Mouse (Mus musculus): ENCODE data around the gene Rpap3. TPM values are rescaled to one million over a fixed set of nuclear protein-coding genes. Genes with fewer than 3 reads are reported as not detected.
"Not testable (repeated sequence)": the region's sequence is repeated elsewhere in the genome, so short reads cannot be mapped to it uniquely, and the experiment has no call there.

Rpap3 gene
- total RNA-seq, 2 experiments from 2014 or later, result 25.6 to 26.9 TPM

DNA sequence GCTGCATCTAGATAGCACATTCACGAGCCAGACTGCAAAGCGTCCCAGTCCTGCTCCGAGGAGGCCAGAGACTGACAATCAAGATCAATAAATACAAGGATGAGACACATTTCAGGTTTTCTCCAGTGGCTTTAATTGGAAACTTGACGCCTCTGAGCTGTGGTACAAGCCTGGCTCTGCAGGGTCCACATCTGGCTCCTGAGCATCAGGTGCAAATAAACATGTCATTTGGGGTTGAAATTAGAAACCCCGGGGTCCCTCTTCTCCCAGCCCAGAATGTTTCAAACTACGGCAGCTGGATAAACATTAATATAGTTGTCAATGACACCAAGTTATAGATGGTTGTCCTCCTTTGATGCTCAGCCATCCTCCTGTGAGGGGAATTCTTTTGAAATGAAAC is 5.3 kb upstream of the Rpap3 start:
- DNase-seq (ENCODE audit: low spot score in 2 of 2), result no peak

DNA sequence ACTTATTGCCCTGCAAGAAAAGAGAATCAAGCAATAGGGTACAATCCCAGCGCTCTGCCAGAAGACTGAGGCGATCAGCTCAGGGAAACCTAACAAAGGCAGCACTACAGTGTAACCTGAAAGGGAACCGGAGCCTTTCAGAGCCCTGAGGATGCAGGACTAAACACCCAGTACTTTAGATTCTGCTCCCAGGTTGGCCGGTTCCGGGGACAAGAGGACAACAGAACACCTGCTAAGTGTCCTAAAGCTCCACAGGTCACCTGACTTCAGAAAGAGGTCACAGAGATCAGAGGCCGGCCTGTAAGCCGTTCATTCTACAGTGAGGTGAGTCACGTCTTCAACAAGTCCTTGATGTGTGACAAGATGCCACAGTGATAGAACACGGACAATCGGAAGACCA is 9.0 kb downstream of the Rpap3 start:
- DNase-seq (ENCODE audit: low spot score in 2 of 2), result no peak

DNA sequence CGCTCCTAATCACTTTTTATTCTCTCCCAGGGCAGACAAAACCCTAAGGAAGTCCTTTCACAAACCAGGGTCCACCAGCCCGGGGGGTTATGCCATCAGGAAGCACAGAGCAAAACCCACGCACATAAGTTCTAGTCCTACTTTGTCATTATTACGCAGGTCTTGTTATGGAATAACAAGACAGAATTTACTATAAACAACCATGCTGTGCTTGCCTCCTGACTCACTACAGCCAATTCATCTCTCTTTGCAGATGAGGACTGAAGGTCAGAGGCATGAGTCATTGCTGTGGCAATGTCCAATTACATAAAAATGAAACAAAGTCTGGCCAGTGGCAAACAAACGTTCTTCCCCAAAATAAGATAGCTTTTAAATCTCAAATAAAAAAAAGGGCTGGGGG is 12.2 kb downstream of the Rpap3 start:
- no peak for DNase-seq (ENCODE audit: low spot score in 2 of 2)

DNA sequence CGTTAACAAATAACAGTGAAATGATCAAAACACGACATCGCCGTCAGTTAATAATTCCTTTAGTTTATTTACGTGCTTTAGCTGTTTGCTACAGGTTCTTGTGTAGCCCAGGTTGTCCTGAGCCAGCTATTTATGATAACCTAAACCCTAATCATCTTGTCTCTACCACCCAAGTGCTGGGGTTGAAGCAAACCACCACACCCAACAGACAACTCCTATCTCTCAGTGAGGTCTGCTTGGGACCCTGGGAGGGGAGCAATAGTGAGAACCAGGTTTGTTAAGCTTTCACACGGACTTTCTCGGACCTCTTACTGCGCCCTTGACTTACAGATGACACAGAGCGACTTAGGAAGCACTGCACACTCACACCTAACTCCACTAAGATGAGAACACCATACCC is 21.5 kb downstream of the Rpap3 start:
- no peak for DNase-seq (ENCODE audit: low spot score in 2 of 2)

DNA sequence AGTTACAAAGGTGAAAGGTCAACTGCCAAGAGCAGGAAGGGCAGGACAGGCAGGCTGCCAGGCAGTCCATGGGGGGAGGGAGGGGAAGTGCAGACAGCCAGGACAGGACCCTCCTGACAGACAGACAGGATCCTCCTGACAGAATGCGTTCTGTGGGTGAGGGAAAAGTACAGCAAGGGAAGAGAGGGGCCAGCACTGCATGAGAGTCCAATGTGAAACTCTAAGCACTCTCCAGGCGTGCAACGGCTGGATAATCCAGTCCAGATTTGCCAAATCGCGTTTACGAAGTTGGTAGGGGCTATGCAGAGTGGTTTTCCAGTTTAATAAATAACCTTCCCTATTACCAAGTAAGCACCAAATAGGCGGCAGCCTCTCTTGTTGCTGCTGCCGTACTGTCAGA is 23.6 kb downstream of the Rpap3 start:
- no peak for DNase-seq (ENCODE audit: low spot score in 2 of 2)

GRCm38 (mm10) chr15:97679991-97680681 is 25.5 kb downstream of the Rpap3 start:
- no peak for DNase-seq (ENCODE audit: low spot score in 2 of 2)

- no peak for DNase-seq (ENCODE audit: low spot score in 2 of 2)
Measured at GRCm38 (mm10) chr15:97677341-97677740, 28.3 kb downstream of the Rpap3 start.

GRCm38 (mm10) chr15:97675927-97676326 is 29.7 kb downstream of the Rpap3 start:
- no peak for DNase-seq (ENCODE audit: low spot score in 2 of 2)

- no peak for DNase-seq (ENCODE audit: low spot score in 2 of 2)
Measured at GRCm38 (mm10) chr15:97674423-97674822, 31.2 kb downstream of the Rpap3 start.

DNA sequence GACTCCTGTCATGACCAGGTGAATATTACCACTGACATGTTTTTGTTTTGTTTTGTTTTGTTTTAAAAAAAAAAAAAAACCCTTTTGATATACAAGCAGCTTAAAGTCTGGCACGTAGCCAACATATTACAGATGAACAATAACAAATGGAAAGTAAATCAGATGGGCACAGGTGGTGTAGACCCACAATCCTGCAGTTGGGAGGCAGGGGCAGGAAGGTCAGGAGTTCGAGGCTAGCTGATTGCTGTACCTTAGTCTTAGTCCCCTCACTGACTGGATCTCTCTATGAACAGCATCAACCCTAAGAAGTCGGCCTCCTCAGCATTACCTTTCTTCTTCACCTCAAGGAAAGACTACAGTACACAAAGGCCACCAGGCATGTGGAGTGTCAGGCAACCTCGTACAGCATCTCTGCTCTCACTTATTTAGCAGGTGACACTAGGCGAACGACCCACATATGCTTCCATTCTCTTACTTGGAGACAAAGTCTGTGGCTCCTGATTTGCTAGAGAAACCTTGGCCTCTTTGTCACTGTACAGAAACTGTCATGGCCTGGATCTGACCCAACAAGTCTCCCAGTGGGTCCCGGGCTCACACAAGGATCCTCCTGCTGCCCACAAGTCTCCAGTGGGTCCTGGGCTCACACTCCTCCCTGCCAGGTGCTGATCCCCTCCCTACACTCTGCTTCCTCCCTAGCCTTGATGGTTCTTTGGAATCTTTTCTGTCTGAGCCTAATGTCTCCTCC is 32.2 kb downstream of the Rpap3 start:
- no peak for DNase-seq (ENCODE audit: low spot score in 2 of 2)

- DNase-seq (ENCODE audit: low spot score in 2 of 2), result no peak
Measured at GRCm38 (mm10) chr15:97672211-97672765, 33.3 kb downstream of the Rpap3 start.

GRCm38 (mm10) chr15:97670554-97670953 is 35.1 kb downstream of the Rpap3 start:
- DNase-seq (ENCODE audit: low spot score in 2 of 2), result no peak

DNA sequence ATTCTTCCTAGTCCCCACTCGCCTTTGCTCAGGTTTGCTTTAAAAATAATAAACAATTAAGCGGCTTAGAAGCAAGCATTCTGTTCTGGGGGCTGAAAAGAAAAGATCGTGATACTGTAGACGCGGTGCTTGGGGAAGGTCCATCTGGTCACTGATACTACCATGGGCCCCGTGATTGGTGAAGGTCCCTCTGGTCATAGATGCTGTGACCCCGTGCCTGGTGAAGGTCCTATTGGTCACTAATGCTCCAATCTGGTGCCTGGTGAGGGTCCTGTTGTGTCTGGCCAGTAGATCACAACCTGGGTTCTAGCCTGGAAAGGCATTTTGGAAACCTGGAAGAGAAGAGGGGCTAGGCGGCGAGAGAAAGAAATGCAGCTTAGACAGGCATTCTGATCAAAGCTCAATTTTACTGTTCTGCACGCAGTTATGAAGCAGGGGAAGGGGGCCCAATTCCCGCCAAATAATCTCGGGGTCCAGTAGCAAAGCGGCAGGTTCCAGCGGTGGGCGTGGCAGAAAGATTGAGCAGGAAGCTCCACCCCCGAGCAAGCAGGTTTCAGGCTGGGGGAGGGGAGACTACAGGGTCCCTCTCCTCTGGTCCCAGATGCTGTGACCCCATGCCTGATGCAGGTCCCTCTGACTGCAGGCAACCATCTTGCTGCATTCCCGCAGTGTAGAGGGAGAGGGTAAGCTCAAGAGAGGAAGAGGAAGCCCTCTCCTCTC is 37.3 kb downstream of the Rpap3 start:
- DNase-seq (ENCODE audit: low spot score in 2 of 2), result not testable (repeated sequence)

- DNase-seq (ENCODE audit: low spot score in 2 of 2), result peak; percentile 21 to 40
Measured at GRCm38 (mm10) chr15:97667437-97667836, 38.2 kb downstream of the Rpap3 start.

DNA sequence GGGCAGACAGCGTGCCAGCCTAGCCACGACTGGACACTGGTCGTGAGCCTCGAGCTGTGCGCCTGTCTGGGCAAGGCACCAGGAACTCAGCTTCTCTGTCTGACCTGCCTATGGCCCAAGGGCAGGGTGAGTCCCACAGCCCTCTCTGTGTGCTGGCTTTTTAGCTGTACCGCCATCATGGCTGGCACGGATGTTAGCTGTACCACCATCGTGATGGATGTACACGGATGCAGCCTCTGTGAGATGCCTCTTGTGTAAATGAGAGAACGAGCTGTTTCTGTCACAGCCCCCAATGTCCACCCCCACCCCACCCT is 39.2 kb downstream of the Rpap3 start:
- DNase-seq (ENCODE audit: low spot score in 2 of 2), result no peak

DNA sequence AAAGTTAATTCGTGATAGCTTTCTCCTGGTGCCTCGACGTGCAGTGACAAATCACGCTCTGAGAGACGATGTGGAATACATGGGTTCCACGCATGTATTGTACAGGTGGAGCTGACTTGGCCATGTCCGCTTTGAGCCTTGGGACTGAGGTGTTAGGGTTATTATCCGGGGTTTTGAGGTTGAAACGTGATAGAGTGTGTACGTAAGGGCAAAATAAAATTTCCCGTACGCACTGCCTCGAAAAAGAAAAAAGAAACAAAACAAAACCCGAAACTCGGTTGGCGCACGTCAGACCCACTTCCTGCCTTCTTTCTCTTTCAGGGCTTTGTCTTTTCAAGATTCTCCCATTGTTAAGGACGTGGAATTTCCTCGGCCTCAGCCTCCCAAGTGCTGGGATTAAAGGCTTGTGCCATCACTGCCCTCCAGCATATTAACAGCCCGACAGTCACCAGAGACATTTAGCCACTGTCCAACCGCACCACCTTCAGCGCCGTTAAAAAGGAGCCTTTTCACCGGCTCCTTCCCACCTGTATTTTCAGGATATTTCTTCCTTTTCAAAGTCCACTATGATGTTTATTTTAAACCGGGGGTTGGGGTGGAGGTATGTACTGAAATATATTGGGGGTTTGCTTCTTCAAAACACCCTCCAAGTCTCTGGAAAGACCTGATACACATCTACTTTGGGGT is 39.7 kb downstream of the Rpap3 start:
- no peak for DNase-seq (ENCODE audit: low spot score in 2 of 2)

GRCm38 (mm10) chr15:97664981-97665668 is 40.5 kb downstream of the Rpap3 start:
- no peak for DNase-seq (ENCODE audit: low spot score in 2 of 2)

- DNase-seq (ENCODE audit: low spot score in 2 of 2), result peak; percentile 27 to 49
Measured at GRCm38 (mm10) chr15:97663750-97664406, 41.7 kb downstream of the Rpap3 start.

DNA sequence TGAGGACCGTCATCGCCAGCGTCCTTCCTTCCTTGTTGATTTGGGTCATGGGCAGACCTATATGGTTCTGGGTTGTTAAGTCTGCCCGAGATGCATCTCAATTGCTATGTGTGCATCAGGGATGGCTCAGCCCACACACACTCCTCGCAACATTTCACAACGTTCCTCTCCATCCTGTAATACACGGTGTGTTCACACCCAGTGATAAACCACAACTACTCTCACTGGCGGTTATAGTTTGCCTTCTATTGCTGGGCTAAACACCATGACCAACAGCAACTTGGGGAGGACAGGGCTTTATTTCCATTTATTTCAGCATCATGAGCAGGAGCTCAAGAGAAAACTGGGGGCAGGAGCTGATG is 46.9 kb downstream of the Rpap3 start:
- no peak for DNase-seq (ENCODE audit: low spot score in 2 of 2)
